Mouse (Mus musculus) neural tube, embryonic 14.5 days (tissue): ENCODE results near the gene St7. TPM values are rescaled to one million over a fixed set of nuclear protein-coding genes. Genes with fewer than 3 reads are reported as not detected.

ENCODE experiments used
- ATAC-seq: fragments of 200-750 bp; cut with Nextera tagmentation; 2 replicates; pipeline ENCODE4 v1.8.0; 2017; ENCODE audit warnings: low read depth, mild to moderate bottlenecking, moderate TSS enrichment, moderate library complexity
- H3K27ac ChIP-seq: fragments of 300-500 bp; sonication (generic); 2 replicates; pipeline ENCODE4 v1.5.1; 2014; ENCODE audit warnings: low read depth, mild to moderate bottlenecking, control low read depth, low read length, moderate library complexity, mixed read lengths
- H3K27me3 ChIP-seq: fragments of 300-500 bp; sonication (generic); 2 replicates; pipeline ENCODE4 v1.6.1; 2014; ENCODE audit warnings: low read length; ENCODE audit not compliant: control insufficient read depth, insufficient read depth
- H3K36me3 ChIP-seq: fragments of 300-500 bp; sonication (generic); 2 replicates; pipeline ENCODE4 v1.6.1; 2014; ENCODE audit warnings: low read length, mixed read lengths; ENCODE audit not compliant: control insufficient read depth, insufficient read depth
- H3K4me1 ChIP-seq: fragments of 300-500 bp; sonication (generic); 2 replicates; pipeline ENCODE4 v1.6.1; 2014; ENCODE audit warnings: low read length; ENCODE audit not compliant: control insufficient read depth, insufficient read depth
- H3K4me2 ChIP-seq: fragments of 300-500 bp; sonication (generic); 2 replicates; pipeline ENCODE4 v1.6.1; 2014; ENCODE audit warnings: mild to moderate bottlenecking, low read depth, low read length, control low read depth
- H3K4me3 ChIP-seq: fragments of 300-500 bp; sonication (generic); 2 replicates; pipeline ENCODE4 v1.5.1; 2014; ENCODE audit warnings: low read depth, low read length, control low read depth, mixed read lengths
- H3K9ac ChIP-seq: fragments of 300-500 bp; sonication (generic); replicated peaks from 2 replicates; pipeline ENCODE4 v1.6.1; 2014; ENCODE audit warnings: low read depth, mild to moderate bottlenecking, control low read depth, low read length, mixed read lengths
- H3K9me3 ChIP-seq: fragments of 300-500 bp; sonication (generic); 2 replicates; pipeline ENCODE4 v1.6.1; 2016; ENCODE audit warnings: low read length; ENCODE audit not compliant: control insufficient read depth
- WGBS: fragments of 180-500 bp; shearing (Covaris S2); extraction: QIAGEN DNeasy Blood & Tissue Kit; methylation state at CpG from one replicate; pipeline ENCODE4 v1.1.7; 2014; 5-methylcytosine and 5-hydroxymethylcytosine counted together
- polyA plus RNA-seq: library from polyadenylated mRNA; unstranded; fragments of >200 nt; fragmentation: Nextera tagmentation; extraction: Ambion mirVana; gene quantifications from 2 replicates; pipeline ENCODE4 v1.2.1, GENCODE M21; 2014

Gene St7
- polyA plus RNA-seq, 1 experiment from 2014 or later, result 71.9 TPM

GRCm38 (mm10) chr6:17922967-17923366 is 230.2 kb downstream of the St7 start:
- H3K4me1 ChIP-seq, result no peaks in the 10 kb centered on the region
- H3K9me3 ChIP-seq, result no peaks in the 10 kb centered on the region
- no peak overlapping the region for H3K9ac ChIP-seq
- no peak for ATAC-seq
- WGBS, result 86% methylated on average over 3 of the region's 3 CpGs
- H3K36me3 ChIP-seq, result 0 out of 2 replicates have a peak, but pooled peaks cover 8% of the 10 kb centered on the region
- no peak overlapping the region for H3K4me3 ChIP-seq
- H3K27me3 ChIP-seq, result no peaks in the 10 kb centered on the region
- H3K4me2 ChIP-seq, result no peak overlapping the region
- H3K27ac ChIP-seq, result no peak overlapping the region

- no peak overlapping the region for H3K9ac ChIP-seq
- no peaks in the 10 kb centered on the region for H3K9me3 ChIP-seq
- no peaks in the 10 kb centered on the region for H3K27me3 ChIP-seq
- H3K27ac ChIP-seq, result no peak overlapping the region
- WGBS, result 69% methylated on average over 3 of the region's 3 CpGs
- ATAC-seq, result no peak
- no peak overlapping the region for H3K4me3 ChIP-seq
- H3K36me3 ChIP-seq, result 0 out of 2 replicates have a peak, but pooled peaks cover 8% of the 10 kb centered on the region
- no peaks in the 10 kb centered on the region for H3K4me1 ChIP-seq
- H3K4me2 ChIP-seq, result no peak overlapping the region
These were observed 230.6 kb downstream of the St7 start for GRCm38 (mm10) chr6:17923370-17923769.

GRCm38 (mm10) chr6:17923894-17924505 is 231.3 kb downstream of the St7 start:
- 0 out of 2 replicates have a peak, but pooled peaks cover 8% of the 10 kb centered on the region for H3K36me3 ChIP-seq
- no peaks in the 10 kb centered on the region for H3K9me3 ChIP-seq
- no peak overlapping the region for H3K9ac ChIP-seq
- no peak overlapping the region for H3K4me3 ChIP-seq
- H3K4me2 ChIP-seq, result no peak overlapping the region
- WGBS, result 88% methylated on average over 10 of the region's 10 CpGs
- ATAC-seq, result no peak
- no peaks in the 10 kb centered on the region for H3K4me1 ChIP-seq
- no peaks in the 10 kb centered on the region for H3K27me3 ChIP-seq
- no peak overlapping the region for H3K27ac ChIP-seq

GRCm38 (mm10) chr6:17925267-17925666 is 232.5 kb downstream of the St7 start:
- no peak overlapping the region for H3K4me3 ChIP-seq
- WGBS, result 45% methylated on average over 4 of the region's 4 CpGs
- H3K4me2 ChIP-seq, result no peak overlapping the region
- H3K9me3 ChIP-seq, result no peaks in the 10 kb centered on the region
- ATAC-seq, result no peak
- 0 out of 2 replicates have a peak, but pooled peaks cover 8% of the 10 kb centered on the region for H3K36me3 ChIP-seq
- no peak overlapping the region for H3K9ac ChIP-seq
- H3K27me3 ChIP-seq, result no peaks in the 10 kb centered on the region
- H3K27ac ChIP-seq, result no peak overlapping the region
- no peaks in the 10 kb centered on the region for H3K4me1 ChIP-seq

GRCm38 (mm10) chr6:17927746-17928145 is 235.0 kb downstream of the St7 start:
- no peak overlapping the region for H3K27ac ChIP-seq
- no peak for ATAC-seq
- no peaks in the 10 kb centered on the region for H3K9me3 ChIP-seq
- no peak overlapping the region for H3K9ac ChIP-seq
- H3K27me3 ChIP-seq, result no peaks in the 10 kb centered on the region
- H3K4me1 ChIP-seq, result no peaks in the 10 kb centered on the region
- 83% methylated on average over 11 of the region's 11 CpGs for WGBS
- no peak overlapping the region for H3K4me3 ChIP-seq
- 0 out of 2 replicates have a peak, but pooled peaks cover 8% of the 10 kb centered on the region for H3K36me3 ChIP-seq
- H3K4me2 ChIP-seq, result no peak overlapping the region

- Histone ChIP-seq H3K4me3 (no peak overlapping the region), H3K4me2 (no peak overlapping the region), H3K9me3 (no peaks in the 10 kb centered on the region), H3K9ac (no peak overlapping the region), H3K27ac (no peak overlapping the region), H3K36me3 (peaks cover 8% of the 10 kb centered on the region), H3K4me1 (no peaks in the 10 kb centered on the region), H3K27me3 (no peaks in the 10 kb centered on the region)
- WGBS, result 94% methylated on average over 2 of the region's 2 CpGs
- ATAC-seq, result no peak
These were observed 238.5 kb downstream of the St7 start for GRCm38 (mm10) chr6:17931187-17931586.

- Histone ChIP-seq H3K27ac (no peak overlapping the region), H3K27me3 (no peaks in the 10 kb centered on the region), H3K36me3 (peaks cover 8% of the 10 kb centered on the region), H3K4me2 (no peak overlapping the region), H3K9me3 (no peaks in the 10 kb centered on the region), H3K4me3 (no peak overlapping the region), H3K9ac (no peak overlapping the region), H3K4me1 (no peaks in the 10 kb centered on the region)
- ATAC-seq, result no peak
- 76% methylated on average over 7 of the region's 7 CpGs for WGBS
These were observed 239.1 kb downstream of the St7 start for GRCm38 (mm10) chr6:17931835-17932234.

GRCm38 (mm10) chr6:17932806-17933205 is 240.1 kb downstream of the St7 start:
- Histone ChIP-seq H3K27ac (no peak overlapping the region), H3K4me1 (no peaks in the 10 kb centered on the region), H3K4me2 (no peak overlapping the region), H3K27me3 (no peaks in the 10 kb centered on the region), H3K9ac (no peak overlapping the region), H3K9me3 (no peaks in the 10 kb centered on the region), H3K4me3 (no peak overlapping the region), H3K36me3 (peaks cover 8% of the 10 kb centered on the region)
- ATAC-seq, result 0 out of 2 replicates have a peak, but pooled peaks have one; percentile 7
- 91% methylated on average over 8 of the region's 8 CpGs for WGBS

GRCm38 (mm10) chr6:17938631-17939346 is 246.1 kb downstream of the St7 start:
- 74% methylated on average over 11 of the region's 11 CpGs for WGBS
- H3K27ac ChIP-seq, result no peak overlapping the region
- no peaks in the 10 kb centered on the region for H3K4me1 ChIP-seq
- no peak overlapping the region for H3K4me3 ChIP-seq
- H3K27me3 ChIP-seq, result no peaks in the 10 kb centered on the region
- no peak overlapping the region for H3K9ac ChIP-seq
- H3K4me2 ChIP-seq, result no peak overlapping the region
- no peaks in the 10 kb centered on the region for H3K9me3 ChIP-seq
- no peak for ATAC-seq
- H3K36me3 ChIP-seq, result peaks cover 12% of the 10 kb centered on the region
